Mouse (Mus musculus) megakaryocyte, embryonic 14.5 days (primary cell): Measurements from ENCODE around the gene Gle1.

Experiments
- FLI1 ChIP-seq: IDR thresholded peaks from 2 replicates; pipeline ENCODE4 v1.6.1; 2012; ENCODE audit warnings: low read length, inconsistent platforms, mixed read lengths
- GATA1 ChIP-seq: IDR thresholded peaks from 3 replicates; pipeline ENCODE4 v1.6.1; 2012; ENCODE audit warnings: mixed read lengths, low read length, inconsistent platforms, borderline replicate concordance

GRCm38 (mm10) chr2:29944723-29945122 is 9.5 kb downstream of the Gle1 start:
- no peak for TF ChIP-seq GATA1
- no peak for TF ChIP-seq FLI1
